Mouse (Mus musculus): ENCODE data around the gene Anks1b.

The Anks1b gene

GRCm38 (mm10) chr10:89975431-89975841 lies 102.1 kb downstream of the Anks1b start:
- DNase-seq, result no peak

- no peak for DNase-seq
These were observed 103.3 kb downstream of the Anks1b start for GRCm38 (mm10) chr10:89976577-89976976.

GRCm38 (mm10) chr10:89994171-89994570 lies 120.9 kb downstream of the Anks1b start:
- DNase-seq, result no peak

- DNase-seq, result no peak
These were observed 122.5 kb downstream of the Anks1b start for GRCm38 (mm10) chr10:89995621-89996428.

GRCm38 (mm10) chr10:90003980-90004729 lies 130.8 kb downstream of the Anks1b start:
- no peak for DNase-seq

- DNase-seq, result no peak
These were observed 131.6 kb downstream of the Anks1b start for GRCm38 (mm10) chr10:90004882-90005281.

GRCm38 (mm10) chr10:90033037-90033436 lies 159.7 kb downstream of the Anks1b start:
- DNase-seq, result no peak

- no peak for DNase-seq
These were observed 170.0 kb downstream of the Anks1b start for GRCm38 (mm10) chr10:90043287-90043686.

GRCm38 (mm10) chr10:90043773-90044172 lies 170.5 kb downstream of the Anks1b start:
- DNase-seq, result no peak

- no peak for DNase-seq
These were observed 170.9 kb downstream of the Anks1b start for GRCm38 (mm10) chr10:90044229-90044628.

- no peak for DNase-seq
These were observed 195.3 kb downstream of the Anks1b start for GRCm38 (mm10) chr10:90068651-90069050.

GRCm38 (mm10) chr10:90077930-90078329 lies 204.6 kb downstream of the Anks1b start:
- no peak for DNase-seq

GRCm38 (mm10) chr10:90081151-90081550 lies 207.8 kb downstream of the Anks1b start:
- no peak for DNase-seq

GRCm38 (mm10) chr10:90081630-90082029 lies 208.3 kb downstream of the Anks1b start:
- DNase-seq, result no peak

- DNase-seq, result no peak
These were observed 220.6 kb downstream of the Anks1b start for GRCm38 (mm10) chr10:90093877-90094276.

- DNase-seq, result no peak
These were observed 239.4 kb downstream of the Anks1b start for GRCm38 (mm10) chr10:90112662-90113061.

- no peak for DNase-seq
These were observed 243.6 kb downstream of the Anks1b start for GRCm38 (mm10) chr10:90116867-90117266.

- DNase-seq, result no peak
These were observed 244.5 kb downstream of the Anks1b start for GRCm38 (mm10) chr10:90117836-90118235.

- DNase-seq, result no peak
These were observed 264.2 kb downstream of the Anks1b start for GRCm38 (mm10) chr10:90137538-90137937.

GRCm38 (mm10) chr10:90140947-90141346 lies 267.6 kb downstream of the Anks1b start:
- DNase-seq, result no peak

- DNase-seq, result no peak
These were observed 271.1 kb downstream of the Anks1b start for GRCm38 (mm10) chr10:90144444-90144843.

GRCm38 (mm10) chr10:90151510-90151909 lies 278.2 kb downstream of the Anks1b start:
- DNase-seq, result no peak

GRCm38 (mm10) chr10:90169941-90170580 lies 296.8 kb downstream of the Anks1b start:
- DNase-seq, result no peak

- no peak for DNase-seq
These were observed 317.1 kb downstream of the Anks1b start for GRCm38 (mm10) chr10:90190366-90190765.
